Mouse (Mus musculus): ENCODE measurements around the gene Camk2d. TPM values are rescaled to one million over a fixed set of nuclear protein-coding genes. Genes with fewer than 3 reads are reported as not detected.
A peak's percentile ranks its signal among the peaks of the same experiment; 100 is the strongest.

Gene Camk2d
- polyA plus RNA-seq, 1 experiment from 2014 or later = 7.4 TPM

DNA sequence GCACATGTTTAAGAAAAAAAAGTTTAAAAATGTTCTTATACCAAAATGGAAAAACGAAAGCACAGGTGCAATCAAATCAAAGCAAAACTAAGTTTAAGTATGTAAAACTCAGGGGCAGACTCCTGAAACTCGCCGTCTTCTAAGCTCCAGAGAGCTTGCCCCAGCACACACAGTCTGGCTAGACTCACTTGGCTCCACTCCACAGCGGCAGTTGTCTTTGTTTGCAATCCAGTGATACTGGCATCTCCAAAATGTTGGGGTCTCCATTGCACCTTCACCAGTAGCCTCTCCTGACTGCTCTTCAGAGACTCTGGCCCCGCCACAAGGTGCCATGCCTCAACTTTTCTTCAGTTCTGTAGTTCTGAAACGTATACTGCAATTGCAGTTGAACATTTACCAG lies 24.1 kb downstream of the Camk2d start:
- DNase-seq (no peak), ATAC-seq (no peak)
- H3K27me3 ChIP-seq (ENCODE audit: insufficient read depth, low read length) = no peaks in the 10 kb centered on the region
- no peaks in the 10 kb centered on the region for H3K9me3 ChIP-seq (ENCODE audit: low read length)
- no peak overlapping the region for H3K4me3 ChIP-seq (ENCODE audit: low read depth, low read length)
- H3K9ac ChIP-seq (replicated peaks) = no peak overlapping the region
- no peaks in the 10 kb centered on the region for H3K36me3 ChIP-seq (replicated peaks; ENCODE audit: insufficient read depth, low read length)
- H3K4me2 ChIP-seq (ENCODE audit: low read depth, low read length) = no peak overlapping the region
- TF ChIP-seq CTCF (IDR thresholded peaks at IDR 0.05; ENCODE audit: low read depth) = no peak
- no peak for TF ChIP-seq EP300 (IDR thresholded peaks at IDR 0.05; ENCODE audit: low read depth)
- H3K4me1 ChIP-seq (ENCODE audit: insufficient read depth) = no peaks in the 10 kb centered on the region
- H3K27ac ChIP-seq (ENCODE audit: low read depth) = no peak overlapping the region
- WGBS (ENCODE audit: insufficient replicate concordance) = 74% methylated on average over 6 of the region's 6 CpGs

DNA sequence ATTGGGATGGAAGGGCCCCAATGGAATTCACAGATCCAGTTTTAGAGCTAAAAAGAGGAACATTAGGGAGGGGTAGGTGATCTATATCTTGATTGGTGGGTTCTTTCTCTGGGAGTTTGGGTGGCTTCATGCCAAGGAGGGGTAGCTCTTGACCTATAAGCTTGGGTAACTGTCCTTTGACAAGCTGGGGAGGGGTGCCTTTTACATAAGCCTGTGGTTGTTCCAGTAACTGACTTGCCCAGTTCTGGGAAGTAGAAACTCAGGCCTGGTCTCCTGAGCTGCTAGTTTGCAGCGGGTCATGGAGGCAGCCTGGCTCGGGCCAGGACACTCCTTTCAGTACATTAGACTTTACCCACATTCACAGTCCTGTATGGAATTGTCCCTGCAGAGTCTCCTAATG lies 26.4 kb downstream of the Camk2d start:
- Histone ChIP-seq H3K9me3 (ENCODE audit: low read length) (no peaks in the 10 kb centered on the region), H3K27me3 (ENCODE audit: insufficient read depth, low read length) (no peaks in the 10 kb centered on the region), H3K9ac (replicated peaks) (no peak overlapping the region), H3K36me3 (replicated peaks; ENCODE audit: insufficient read depth, low read length) (no peaks in the 10 kb centered on the region), H3K27ac (ENCODE audit: low read depth) (no peak overlapping the region), H3K4me3 (ENCODE audit: low read depth, low read length) (no peak overlapping the region), H3K4me2 (ENCODE audit: low read depth, low read length) (no peak overlapping the region), H3K4me1 (ENCODE audit: insufficient read depth) (no peaks in the 10 kb centered on the region)
- no peak for TF ChIP-seq EP300 (IDR thresholded peaks at IDR 0.05; ENCODE audit: low read depth)
- TF ChIP-seq CTCF (IDR thresholded peaks at IDR 0.05; ENCODE audit: low read depth) = no peak
- WGBS (ENCODE audit: insufficient replicate concordance) = 75% methylated on average over 2 of the region's 2 CpGs
- ATAC-seq (0 out of 2 replicates have a peak, but pooled peaks have one; percentile 13), DNase-seq (no peak)

DNA sequence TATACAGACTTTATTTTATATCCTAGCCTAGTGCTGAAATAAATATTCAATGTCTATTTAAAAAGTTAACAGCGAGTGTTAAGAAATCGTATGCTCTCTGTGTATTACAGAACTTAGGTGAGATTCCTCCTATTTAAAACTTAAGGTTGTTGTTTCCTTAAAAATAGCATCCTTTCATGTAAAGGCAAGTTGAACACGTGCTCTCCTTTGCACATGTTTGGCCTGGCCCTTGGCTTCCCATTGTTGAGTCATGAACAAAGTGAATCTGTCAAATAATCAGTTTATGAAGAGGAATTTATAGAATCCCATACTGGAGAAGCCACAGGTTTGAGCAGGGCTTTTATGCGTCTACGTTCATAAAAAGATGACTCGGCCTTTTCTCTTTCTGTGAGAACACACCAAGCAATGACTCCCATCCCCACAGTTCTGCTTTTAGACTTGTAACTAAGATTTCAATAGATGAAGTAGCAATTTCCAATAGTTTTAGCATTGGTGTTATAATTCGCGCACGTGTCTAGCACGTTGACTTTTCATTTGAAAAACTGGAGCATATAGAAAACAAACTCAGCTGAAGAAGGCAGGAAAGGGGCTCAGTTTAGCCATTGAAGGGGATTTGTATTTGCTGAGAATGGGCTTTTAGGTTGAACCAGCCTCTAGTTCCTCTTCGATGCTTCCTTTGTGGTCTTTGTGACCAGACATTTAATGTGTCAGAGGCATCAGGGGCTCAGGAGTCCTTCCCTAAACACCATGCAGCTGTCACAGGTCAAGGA lies 29.1 kb downstream of the Camk2d start:
- Histone ChIP-seq H3K27me3 (ENCODE audit: insufficient read depth, low read length) (no peaks in the 10 kb centered on the region), H3K4me3 (ENCODE audit: low read depth, low read length) (no peak overlapping the region), H3K36me3 (replicated peaks; ENCODE audit: insufficient read depth, low read length) (no peaks in the 10 kb centered on the region), H3K27ac (ENCODE audit: low read depth) (peak overlapping the region; percentile 30), H3K9ac (replicated peaks) (no peak overlapping the region), H3K4me1 (ENCODE audit: insufficient read depth) (no peaks in the 10 kb centered on the region; the same call in 1 of the 2 replicates), H3K4me2 (ENCODE audit: low read depth, low read length) (no peak overlapping the region; the same call in 1 of the 2 replicates), H3K9me3 (ENCODE audit: low read length) (no peaks in the 10 kb centered on the region)
- DNase-seq (no peak), ATAC-seq (peak; percentile 43)
- TF ChIP-seq CTCF (IDR thresholded peaks at IDR 0.05; ENCODE audit: low read depth) (no peak), EP300 (IDR thresholded peaks at IDR 0.05; ENCODE audit: low read depth) (no peak)
- 49% methylated on average over 11 of the region's 11 CpGs for WGBS (ENCODE audit: insufficient replicate concordance)

DNA sequence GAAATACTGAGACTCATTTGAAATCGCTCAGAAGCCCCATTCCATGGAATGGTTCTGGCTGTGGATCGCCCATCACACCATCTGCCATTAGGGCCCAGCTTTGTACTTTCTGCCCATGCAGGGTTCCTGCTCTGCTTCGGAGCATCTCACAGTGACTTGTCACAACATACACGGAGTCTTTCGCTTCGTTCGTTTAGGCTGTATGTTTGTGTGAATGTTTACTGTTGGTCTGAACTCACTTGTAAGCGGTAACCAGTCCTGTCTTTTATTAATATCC lies 29.6 kb downstream of the Camk2d start:
- WGBS (ENCODE audit: insufficient replicate concordance) = 69% methylated on average over 8 of the region's 8 CpGs
- Histone ChIP-seq H3K9ac (replicated peaks) (no peak overlapping the region), H3K4me2 (ENCODE audit: low read depth, low read length) (no peak overlapping the region), H3K4me1 (ENCODE audit: insufficient read depth) (no peaks in the 10 kb centered on the region; the same call in 1 of the 2 replicates), H3K27me3 (ENCODE audit: insufficient read depth, low read length) (no peaks in the 10 kb centered on the region), H3K27ac (ENCODE audit: low read depth) (no peak overlapping the region), H3K4me3 (ENCODE audit: low read depth, low read length) (no peak overlapping the region), H3K36me3 (replicated peaks; ENCODE audit: insufficient read depth, low read length) (no peaks in the 10 kb centered on the region), H3K9me3 (ENCODE audit: low read length) (no peaks in the 10 kb centered on the region)
- TF ChIP-seq CTCF (IDR thresholded peaks at IDR 0.05; ENCODE audit: low read depth) (no peak), EP300 (IDR thresholded peaks at IDR 0.05; ENCODE audit: low read depth) (no peak)
- DNase-seq = no peak
- no peak for ATAC-seq

DNA sequence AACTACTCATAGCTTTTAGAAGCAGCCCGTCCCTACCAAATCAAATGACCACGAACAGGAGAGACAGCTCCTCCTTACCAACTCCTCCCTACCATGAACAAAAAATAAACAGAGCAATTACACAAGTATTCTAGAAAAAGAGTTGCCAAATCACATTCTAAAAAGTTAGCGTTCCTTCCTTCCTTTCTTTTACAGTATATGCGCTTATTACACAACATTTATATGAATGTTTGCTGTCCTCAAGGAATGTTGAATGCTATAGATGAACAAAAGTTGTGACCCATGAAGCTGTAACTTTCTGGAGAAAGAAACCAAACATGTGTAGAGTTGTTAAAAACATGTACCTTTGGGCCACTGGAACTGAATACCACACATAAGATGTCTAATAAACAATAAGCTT lies 31.9 kb downstream of the Camk2d start:
- H3K9me3 ChIP-seq (ENCODE audit: low read length) = no peaks in the 10 kb centered on the region
- no peak overlapping the region for H3K4me2 ChIP-seq (ENCODE audit: low read depth, low read length)
- 61% methylated on average over 4 of the region's 4 CpGs for WGBS (ENCODE audit: insufficient replicate concordance)
- no peaks in the 10 kb centered on the region for H3K27me3 ChIP-seq (ENCODE audit: insufficient read depth, low read length)
- no peak overlapping the region for H3K9ac ChIP-seq (replicated peaks)
- DNase-seq (no peak), ATAC-seq (no peak)
- H3K27ac ChIP-seq (ENCODE audit: low read depth) = no peak overlapping the region
- no peaks in the 10 kb centered on the region; the same call in 1 of the 2 replicates for H3K4me1 ChIP-seq (ENCODE audit: insufficient read depth)
- no peak overlapping the region for H3K4me3 ChIP-seq (ENCODE audit: low read depth, low read length)
- TF ChIP-seq EP300 (IDR thresholded peaks at IDR 0.05; ENCODE audit: low read depth) (no peak), CTCF (IDR thresholded peaks at IDR 0.05; ENCODE audit: low read depth) (no peak)
- no peaks in the 10 kb centered on the region for H3K36me3 ChIP-seq (replicated peaks; ENCODE audit: insufficient read depth, low read length)

DNA sequence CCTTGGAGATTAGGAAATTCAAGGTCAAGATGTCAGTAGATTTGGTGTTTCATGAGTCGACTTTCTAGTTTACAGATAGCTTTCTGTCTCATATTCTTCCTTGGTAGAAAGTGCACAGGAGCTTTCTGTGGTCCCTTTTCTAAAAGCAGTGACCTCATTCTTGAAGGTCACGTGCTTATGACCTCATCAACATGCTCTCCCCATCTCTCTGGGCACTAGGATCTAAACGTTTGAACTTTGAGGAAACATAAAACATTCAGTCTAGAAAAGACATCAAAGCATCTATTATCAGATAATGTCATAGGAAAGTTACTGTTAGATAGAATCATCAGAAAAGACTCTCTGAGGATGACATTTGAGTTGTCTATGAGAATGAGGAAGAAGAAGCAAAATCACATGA lies 32.3 kb downstream of the Camk2d start:
- Histone ChIP-seq H3K4me2 (ENCODE audit: low read depth, low read length) (no peak overlapping the region), H3K4me3 (ENCODE audit: low read depth, low read length) (no peak overlapping the region), H3K36me3 (replicated peaks; ENCODE audit: insufficient read depth, low read length) (no peaks in the 10 kb centered on the region), H3K4me1 (ENCODE audit: insufficient read depth) (no peaks in the 10 kb centered on the region; the same call in 1 of the 2 replicates), H3K9me3 (ENCODE audit: low read length) (no peaks in the 10 kb centered on the region), H3K27ac (ENCODE audit: low read depth) (no peak overlapping the region), H3K27me3 (ENCODE audit: insufficient read depth, low read length) (no peaks in the 10 kb centered on the region), H3K9ac (replicated peaks) (no peak overlapping the region)
- WGBS (ENCODE audit: insufficient replicate concordance) = 43% methylated on average over 3 of the region's 3 CpGs
- TF ChIP-seq EP300 (IDR thresholded peaks at IDR 0.05; ENCODE audit: low read depth) (no peak), CTCF (IDR thresholded peaks at IDR 0.05; ENCODE audit: low read depth) (no peak)
- no peak for ATAC-seq
- no peak for DNase-seq

Measured in liver, postnatal 0 days (tissue).